Mouse (Mus musculus) C2C12 (cell line): ENCODE measurements around the gene Plscr1. TPM values are rescaled to one million over a fixed set of nuclear protein-coding genes. Genes with fewer than 3 reads are reported as not detected.
A peak's percentile ranks its signal among the peaks of the same experiment; 100 is the strongest.

Experiments used
- H3K27me3 ChIP-seq: one replicate; pipeline ENCODE4 v1.6.1; 2011; ENCODE audit not compliant: control insufficient read depth, insufficient read depth, insufficient read length
- H3K36me3 ChIP-seq: one replicate; pipeline ENCODE4 v1.6.1; 2011; ENCODE audit not compliant: control insufficient read depth, insufficient read depth
- H3K4me3 ChIP-seq: one replicate; pipeline ENCODE4 v1.5.1; 2011; ENCODE audit warnings: mild to moderate bottlenecking, control low read depth; ENCODE audit not compliant: poor library complexity, insufficient read depth, severe bottlenecking
- H3K79me2 ChIP-seq: one replicate; pipeline ENCODE4 v1.6.1; 2011; ENCODE audit not compliant: control insufficient read depth, insufficient read depth
- H3K79me3 ChIP-seq: one replicate; pipeline ENCODE4 v1.6.1; 2011; ENCODE audit warnings: low read depth, control low read depth
- H3ac ChIP-seq: one replicate; pipeline ENCODE3; 2011; ENCODE audit warnings: low read depth; ENCODE audit not compliant: control insufficient read depth, insufficient read length
- CEBPB ChIP-seq: IDR thresholded peaks from one replicate; pipeline ENCODE4 v1.6.1; 2011; ENCODE audit warnings: low read depth, mild to moderate bottlenecking, control low read depth, moderate library complexity
- CTCF ChIP-seq: IDR thresholded peaks from one replicate; pipeline ENCODE4 v1.5.1; 2011; ENCODE audit not compliant: control insufficient read depth, insufficient read depth, insufficient read length
- FOSL1 ChIP-seq: IDR thresholded peaks from one replicate; pipeline ENCODE4 v1.8.0; 2011; ENCODE audit warnings: mild to moderate bottlenecking, low read length; ENCODE audit not compliant: poor library complexity, insufficient read depth, severe bottlenecking
- MAX ChIP-seq: IDR thresholded peaks from one replicate; pipeline ENCODE4 v1.6.1; 2011; ENCODE audit warnings: mild to moderate bottlenecking, control low read depth
- MYOD1 ChIP-seq: IDR thresholded peaks from one replicate; pipeline ENCODE4 v1.6.1; 2011; ENCODE audit warnings: low read depth; ENCODE audit not compliant: control insufficient read depth, insufficient read length
- MYOG ChIP-seq: IDR thresholded peaks from one replicate; pipeline ENCODE4 v1.6.1; 2011; ENCODE audit not compliant: control insufficient read depth, insufficient read length; ENCODE audit errors: extremely low read depth
- USF1 ChIP-seq: IDR thresholded peaks from one replicate; pipeline ENCODE4 v1.6.1; 2011; ENCODE audit warnings: low read depth, mild to moderate bottlenecking, control low read depth, moderate library complexity
- polyA plus RNA-seq: library from polyadenylated mRNA; unstranded; fragments of >200 nt; fragmentation: generic; extraction: Trizol; gene quantifications from one replicate; pipeline ENCODE4 v1.2.1, GENCODE M21; 2012; ENCODE audit warnings: missing spikeins

The Plscr1 gene
- polyA plus RNA-seq, 1 experiment, result 41.1 TPM

DNA sequence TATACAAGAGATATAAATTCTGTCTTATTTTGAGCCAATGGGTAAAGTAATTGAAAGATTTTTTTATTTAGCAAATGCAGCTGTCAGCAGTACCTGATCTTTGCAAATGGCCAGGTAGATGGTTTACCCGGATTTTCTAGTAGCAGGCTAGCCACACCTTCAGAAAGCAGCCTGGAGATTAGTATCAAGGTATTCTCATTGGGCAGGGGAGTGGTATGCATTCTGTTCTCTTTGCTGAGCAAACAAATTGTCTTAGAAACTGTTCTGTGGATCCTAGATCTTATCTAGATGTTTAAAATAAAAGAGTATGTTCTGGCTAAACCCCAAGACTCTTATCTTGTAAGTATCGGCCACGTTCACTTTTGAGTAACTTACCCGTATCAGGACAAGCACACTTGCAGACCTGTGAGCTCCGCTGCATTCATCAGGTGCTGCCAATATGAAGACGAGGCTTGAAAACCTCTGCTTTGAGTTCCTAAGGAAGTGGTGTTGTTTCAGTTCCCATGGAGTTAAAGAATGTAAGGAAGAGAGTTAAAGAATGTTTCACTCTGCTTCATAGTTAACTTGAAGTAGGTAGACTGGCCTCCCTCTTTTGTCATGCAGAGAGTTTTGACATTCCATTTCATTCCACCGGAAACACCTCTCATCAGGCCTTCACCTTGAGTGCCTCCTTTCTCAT lies 11.1 kb downstream of the Plscr1 start:
- no peak overlapping the region for H3K4me3 ChIP-seq
- TF ChIP-seq FOSL1, result no peak
- TF ChIP-seq MYOG, result no peak
- TF ChIP-seq MAX, result no peak
- TF ChIP-seq MYOD1, result no peak
- TF ChIP-seq CTCF, result no peak
- TF ChIP-seq CEBPB, result no peak
- no peak for TF ChIP-seq USF1
- H3K79me3 ChIP-seq, result peaks cover 8% of the 10 kb centered on the region
- peaks cover 24% of the 10 kb centered on the region for H3K79me2 ChIP-seq
- H3K36me3 ChIP-seq, result peaks cover 68% of the 10 kb centered on the region
- H3K27me3 ChIP-seq, result no peaks in the 10 kb centered on the region
- H3ac ChIP-seq, result no peak overlapping the region

DNA sequence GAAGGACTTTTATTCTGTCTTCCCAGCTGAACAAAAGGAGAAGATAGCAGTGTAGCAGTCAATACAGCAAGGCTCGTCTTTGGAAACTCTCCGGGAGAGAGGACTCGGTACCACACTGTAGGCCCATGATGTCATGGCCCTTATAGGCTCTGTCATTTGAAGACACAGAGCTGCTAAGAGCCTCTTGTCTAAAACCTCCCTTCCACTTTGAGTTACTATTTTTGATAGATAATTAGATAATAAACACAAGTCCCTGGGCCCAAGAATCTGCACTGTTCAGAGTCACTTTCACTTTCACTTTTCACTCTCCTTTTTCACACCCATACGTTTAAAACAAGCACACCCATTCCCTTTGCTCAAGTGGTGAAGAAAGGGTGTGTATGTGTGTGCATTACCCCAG lies 16.2 kb downstream of the Plscr1 start:
- TF ChIP-seq MYOD1, result no peak
- TF ChIP-seq CEBPB, result no peak
- TF ChIP-seq USF1, result no peak
- no peak for TF ChIP-seq MAX
- TF ChIP-seq FOSL1, result no peak
- no peak for TF ChIP-seq CTCF
- no peak for TF ChIP-seq MYOG

DNA sequence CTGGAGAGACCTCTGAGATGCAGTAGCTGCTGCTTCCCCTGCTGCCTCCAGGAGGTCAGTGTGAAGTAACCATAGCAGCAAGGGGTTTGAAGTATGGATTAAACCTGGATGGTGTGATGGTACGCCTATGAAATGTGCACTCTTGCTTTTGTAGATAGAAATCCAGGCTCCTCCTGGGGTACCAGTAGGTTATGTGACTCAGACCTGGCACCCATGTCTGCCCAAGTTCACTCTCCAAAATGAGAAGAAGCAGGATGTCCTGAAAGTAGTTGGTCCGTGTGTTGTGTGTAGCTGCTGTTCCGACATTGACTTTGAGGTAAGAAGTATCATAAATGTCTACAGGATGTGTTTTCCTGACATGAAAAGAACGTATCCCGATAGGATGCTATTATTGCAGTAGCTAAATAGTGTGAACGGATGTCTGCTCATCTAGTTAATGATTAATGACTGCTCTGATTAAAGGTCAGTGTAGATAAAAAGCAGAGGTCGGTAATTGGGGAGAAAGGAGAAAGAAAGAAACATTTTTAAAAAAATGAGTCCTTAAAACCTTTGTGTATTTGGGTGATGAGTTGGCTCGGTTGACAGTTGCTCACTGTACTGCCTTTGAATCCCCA lies 17.1 kb downstream of the Plscr1 start:
- no peak for TF ChIP-seq CEBPB
- no peak for TF ChIP-seq CTCF
- TF ChIP-seq USF1, result no peak
- no peak for TF ChIP-seq FOSL1
- TF ChIP-seq MYOD1, result no peak
- no peak for TF ChIP-seq MAX
- no peak for TF ChIP-seq MYOG
- no peaks in the 10 kb centered on the region for H3K79me2 ChIP-seq
- no peaks in the 10 kb centered on the region for H3K79me3 ChIP-seq
- H3ac ChIP-seq, result no peak overlapping the region
- H3K36me3 ChIP-seq, result peaks cover 88% of the 10 kb centered on the region
- no peaks in the 10 kb centered on the region for H3K27me3 ChIP-seq
- H3K4me3 ChIP-seq, result no peak overlapping the region

More for the DNA sequence above, 16.2 kb downstream of the Plscr1 start:
- H3K4me3 ChIP-seq, result no peak overlapping the region
- no peaks in the 10 kb centered on the region for H3K79me3 ChIP-seq
- no peaks in the 10 kb centered on the region for H3K79me2 ChIP-seq
- H3K36me3 ChIP-seq, result peaks cover 90% of the 10 kb centered on the region
- H3K27me3 ChIP-seq, result no peaks in the 10 kb centered on the region
- H3ac ChIP-seq, result no peak overlapping the region

GRCm38 (mm10) chr9:92267732-92268131 lies 18.2 kb downstream of the Plscr1 start:
- no peak overlapping the region for H3K4me3 ChIP-seq
- H3K79me2 ChIP-seq, result no peaks in the 10 kb centered on the region
- peaks cover 85% of the 10 kb centered on the region for H3K36me3 ChIP-seq
- H3K79me3 ChIP-seq, result no peaks in the 10 kb centered on the region
- H3ac ChIP-seq, result no peak overlapping the region
- no peak for TF ChIP-seq CTCF
- no peak for TF ChIP-seq CEBPB
- peak; percentile 15 for TF ChIP-seq USF1
- no peak for TF ChIP-seq MYOD1
- no peaks in the 10 kb centered on the region for H3K27me3 ChIP-seq

DNA sequence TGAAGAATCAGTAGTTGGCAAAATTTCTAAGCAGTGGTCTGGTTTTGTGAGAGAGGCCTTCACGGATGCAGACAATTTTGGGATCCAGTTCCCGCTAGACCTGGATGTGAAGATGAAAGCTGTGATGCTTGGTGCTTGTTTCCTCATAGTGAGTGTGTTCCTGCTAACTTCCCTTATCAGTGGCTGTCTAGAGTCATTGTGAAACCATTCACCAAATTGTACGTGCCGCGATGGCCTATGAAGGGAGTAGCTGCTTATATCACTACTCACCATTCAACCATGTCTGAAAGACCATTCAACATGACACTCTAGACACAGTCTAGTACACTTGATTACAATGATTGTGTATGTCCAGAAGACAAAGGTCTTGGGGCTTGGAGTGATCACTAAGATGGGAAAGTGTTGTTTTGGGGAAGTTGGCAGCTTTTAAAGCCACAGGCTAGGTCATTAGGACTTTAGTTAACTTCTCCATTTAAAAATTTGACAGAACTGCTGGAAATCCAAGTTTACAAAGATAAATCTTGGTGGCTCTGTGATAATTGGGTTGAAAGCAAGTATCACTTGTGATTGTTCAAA lies 20.4 kb downstream of the Plscr1 start:
- Histone ChIP-seq H3K27me3 (no peaks in the 10 kb centered on the region), H3K79me2 (no peaks in the 10 kb centered on the region), H3K4me3 (no peak overlapping the region), H3K36me3 (peaks cover 67% of the 10 kb centered on the region), H3K79me3 (no peaks in the 10 kb centered on the region), H3ac (no peak overlapping the region)
- TF ChIP-seq MYOG (no peak), CEBPB (no peak), USF1 (no peak), CTCF (no peak), MYOD1 (no peak), MAX (no peak), FOSL1 (no peak)
